Mouse (Mus musculus): ENCODE measurements around the gene Scn3b. TPM values are rescaled to one million over a fixed set of nuclear protein-coding genes. Genes with fewer than 3 reads are reported as not detected.

The Scn3b gene
- polyA plus RNA-seq, 1 experiment from 2014 or later = 34.4 TPM

GRCm38 (mm10) chr9:40320879-40321667 lies 52.1 kb downstream of the Scn3b start:
- Histone ChIP-seq H3K9ac (replicated peaks) (no peak overlapping the region), H3K36me3 (peaks cover 6% of the 10 kb centered on the region; the same call in 1 of the 2 replicates), H3K27me3 (no peaks in the 10 kb centered on the region), H3K4me2 (replicated peaks) (no peak overlapping the region), H3K4me1 (0 out of 2 replicates have a peak, but pooled peaks cover 3% of the 10 kb centered on the region), H3K27ac (replicated peaks) (no peak overlapping the region), H3K9me3 (no peaks in the 10 kb centered on the region), H3K4me3 (no peak overlapping the region)
- 58% methylated on average over 12 of the region's 12 CpGs for WGBS
- 0 out of 2 replicates have a peak, but pooled peaks have one; percentile 16 for ATAC-seq (ENCODE audit: low FRiP score, low read depth)

GRCm38 (mm10) chr9:40321668-40322003 lies 52.6 kb downstream of the Scn3b start:
- no peak overlapping the region for H3K9ac ChIP-seq (replicated peaks)
- no peak overlapping the region for H3K27ac ChIP-seq (replicated peaks)
- no peaks in the 10 kb centered on the region for H3K9me3 ChIP-seq
- H3K4me2 ChIP-seq (replicated peaks) = no peak overlapping the region
- ATAC-seq (ENCODE audit: low FRiP score, low read depth) = no peak
- H3K4me3 ChIP-seq = no peak overlapping the region
- H3K27me3 ChIP-seq = no peaks in the 10 kb centered on the region
- H3K36me3 ChIP-seq = peaks cover 6% of the 10 kb centered on the region; the same call in 1 of the 2 replicates
- 82% methylated on average over 3 of the region's 3 CpGs for WGBS
- 0 out of 2 replicates have a peak, but pooled peaks cover 3% of the 10 kb centered on the region for H3K4me1 ChIP-seq

GRCm38 (mm10) chr9:40322372-40322771 lies 53.4 kb downstream of the Scn3b start:
- Histone ChIP-seq H3K36me3 (peaks cover under 1% of the 10 kb centered on the region; the same call in 1 of the 2 replicates), H3K4me2 (replicated peaks) (no peak overlapping the region), H3K27ac (replicated peaks) (no peak overlapping the region), H3K4me1 (0 out of 2 replicates have a peak, but pooled peaks cover 3% of the 10 kb centered on the region), H3K9me3 (no peaks in the 10 kb centered on the region), H3K27me3 (no peaks in the 10 kb centered on the region), H3K4me3 (no peak overlapping the region), H3K9ac (replicated peaks) (no peak overlapping the region)
- 96% methylated on average over 3 of the region's 3 CpGs for WGBS
- no peak for ATAC-seq (ENCODE audit: low FRiP score, low read depth)

GRCm38 (mm10) chr9:40323171-40323570 lies 54.2 kb downstream of the Scn3b start:
- H3K4me3 ChIP-seq = no peak overlapping the region
- no peak overlapping the region for H3K4me2 ChIP-seq (replicated peaks)
- H3K27ac ChIP-seq (replicated peaks) = no peak overlapping the region
- H3K9ac ChIP-seq (replicated peaks) = no peak overlapping the region
- no peaks in the 10 kb centered on the region for H3K27me3 ChIP-seq
- no peak for ATAC-seq (ENCODE audit: low FRiP score, low read depth)
- 0 out of 2 replicates have a peak, but pooled peaks cover 3% of the 10 kb centered on the region for H3K4me1 ChIP-seq
- 90% methylated on average over 5 of the region's 5 CpGs for WGBS
- H3K36me3 ChIP-seq = no peaks in the 10 kb centered on the region
- no peaks in the 10 kb centered on the region for H3K9me3 ChIP-seq

GRCm38 (mm10) chr9:40323773-40324172 lies 54.8 kb downstream of the Scn3b start:
- H3K27me3 ChIP-seq = no peaks in the 10 kb centered on the region
- no peak overlapping the region for H3K27ac ChIP-seq (replicated peaks)
- no peaks in the 10 kb centered on the region for H3K9me3 ChIP-seq
- H3K4me2 ChIP-seq (replicated peaks) = no peak overlapping the region
- H3K4me3 ChIP-seq = no peak overlapping the region
- H3K9ac ChIP-seq (replicated peaks) = no peak overlapping the region
- no peak for ATAC-seq (ENCODE audit: low FRiP score, low read depth)
- 0 out of 2 replicates have a peak, but pooled peaks cover 3% of the 10 kb centered on the region for H3K4me1 ChIP-seq
- H3K36me3 ChIP-seq = no peaks in the 10 kb centered on the region
- 80% methylated on average over 6 of the region's 6 CpGs for WGBS

- 89% methylated on average over 4 of the region's 4 CpGs for WGBS
- no peak overlapping the region for H3K9ac ChIP-seq (replicated peaks)
Measured at GRCm38 (mm10) chr9:40324232-40324792, 55.3 kb downstream of the Scn3b start.

GRCm38 (mm10) chr9:40324826-40325225 lies 55.8 kb downstream of the Scn3b start:
- Histone ChIP-seq H3K9ac (replicated peaks) (no peak overlapping the region), H3K27me3 (no peaks in the 10 kb centered on the region), H3K4me1 (0 out of 2 replicates have a peak, but pooled peaks cover 3% of the 10 kb centered on the region), H3K36me3 (no peaks in the 10 kb centered on the region), H3K9me3 (no peaks in the 10 kb centered on the region), H3K4me3 (no peak overlapping the region), H3K4me2 (replicated peaks) (no peak overlapping the region), H3K27ac (replicated peaks) (no peak overlapping the region)
- ATAC-seq (ENCODE audit: low FRiP score, low read depth) = no peak
- WGBS = 90% methylated on average over 6 of the region's 6 CpGs

More at GRCm38 (mm10) chr9:40324232-40324792, 55.3 kb downstream of the Scn3b start:
- Histone ChIP-seq H3K4me2 (replicated peaks) (no peak overlapping the region), H3K36me3 (no peaks in the 10 kb centered on the region), H3K27ac (replicated peaks) (no peak overlapping the region), H3K27me3 (no peaks in the 10 kb centered on the region), H3K4me1 (0 out of 2 replicates have a peak, but pooled peaks cover 3% of the 10 kb centered on the region), H3K9me3 (no peaks in the 10 kb centered on the region), H3K4me3 (no peak overlapping the region)
- no peak for ATAC-seq (ENCODE audit: low FRiP score, low read depth)

GRCm38 (mm10) chr9:40326260-40326915 lies 57.4 kb downstream of the Scn3b start:
- ATAC-seq (ENCODE audit: low FRiP score, low read depth) = no peak
- H3K27ac ChIP-seq (replicated peaks) = no peak overlapping the region
- no peaks in the 10 kb centered on the region for H3K36me3 ChIP-seq
- no peak overlapping the region for H3K4me2 ChIP-seq (replicated peaks)
- H3K4me3 ChIP-seq = no peak overlapping the region
- H3K27me3 ChIP-seq = no peaks in the 10 kb centered on the region
- H3K9me3 ChIP-seq = no peaks in the 10 kb centered on the region
- no peak overlapping the region for H3K9ac ChIP-seq (replicated peaks)
- 0 out of 2 replicates have a peak, but pooled peaks cover 1% of the 10 kb centered on the region for H3K4me1 ChIP-seq
- WGBS = 70% methylated on average over 7 of the region's 7 CpGs

GRCm38 (mm10) chr9:40330609-40331382 lies 61.8 kb downstream of the Scn3b start:
- Histone ChIP-seq H3K27ac (replicated peaks) (no peak overlapping the region), H3K9me3 (no peaks in the 10 kb centered on the region), H3K36me3 (no peaks in the 10 kb centered on the region), H3K4me2 (replicated peaks) (no peak overlapping the region), H3K27me3 (no peaks in the 10 kb centered on the region), H3K4me1 (no peaks in the 10 kb centered on the region), H3K9ac (replicated peaks) (no peak overlapping the region), H3K4me3 (no peak overlapping the region)
- 54% methylated on average over 19 of the region's 19 CpGs for WGBS
- peak; percentile 93 for ATAC-seq (ENCODE audit: low FRiP score, low read depth)

GRCm38 (mm10) chr9:40331411-40332286 lies 62.6 kb downstream of the Scn3b start:
- no peaks in the 10 kb centered on the region for H3K36me3 ChIP-seq
- no peak overlapping the region for H3K4me2 ChIP-seq (replicated peaks)
- no peaks in the 10 kb centered on the region for H3K4me1 ChIP-seq
- no peak overlapping the region for H3K4me3 ChIP-seq
- no peak for ATAC-seq (ENCODE audit: low FRiP score, low read depth)
- 90% methylated on average over 15 of the region's 15 CpGs for WGBS
- H3K9me3 ChIP-seq = no peaks in the 10 kb centered on the region
- no peaks in the 10 kb centered on the region for H3K27me3 ChIP-seq
- H3K27ac ChIP-seq (replicated peaks) = no peak overlapping the region
- no peak overlapping the region for H3K9ac ChIP-seq (replicated peaks)

GRCm38 (mm10) chr9:40332326-40332725 lies 63.3 kb downstream of the Scn3b start:
- 82% methylated on average over 4 of the region's 4 CpGs for WGBS
- no peak overlapping the region for H3K27ac ChIP-seq (replicated peaks)

More at GRCm38 (mm10) chr9:40332326-40332725, 63.3 kb downstream of the Scn3b start:
- Histone ChIP-seq H3K36me3 (no peaks in the 10 kb centered on the region), H3K4me3 (no peak overlapping the region), H3K27me3 (no peaks in the 10 kb centered on the region), H3K9me3 (no peaks in the 10 kb centered on the region), H3K9ac (replicated peaks) (no peak overlapping the region), H3K4me1 (0 out of 2 replicates have a peak, but pooled peaks cover 2% of the 10 kb centered on the region), H3K4me2 (replicated peaks) (no peak overlapping the region)
- no peak for ATAC-seq (ENCODE audit: low FRiP score, low read depth)

All from midbrain, embryonic 12.5 days (tissue).